Mouse (Mus musculus) testis, adult 2 months (tissue): ENCODE measurements around the gene H3f3a. TPM values are rescaled to one million over a fixed set of nuclear protein-coding genes. Genes with fewer than 3 reads are reported as not detected.

Experiments used
- H3K27ac ChIP-seq: fragments of 200-500 bp; 2 replicates; pipeline ENCODE4 v1.5.1; 2012; ENCODE audit warnings: low read depth, low read length; ENCODE audit not compliant: control insufficient read depth, insufficient read depth
- H3K27me3 ChIP-seq: fragments of 200-500 bp; 2 replicates; pipeline ENCODE4 v1.6.1; 2012; ENCODE audit warnings: mild to moderate bottlenecking, low read length, moderate library complexity; ENCODE audit not compliant: control insufficient read depth, insufficient read depth
- H3K36me3 ChIP-seq: fragments of 200-500 bp; 2 replicates; pipeline ENCODE4 v1.6.1; 2012; ENCODE audit warnings: mild to moderate bottlenecking, low read length; ENCODE audit not compliant: control insufficient read depth, insufficient read depth
- H3K4me1 ChIP-seq: fragments of 200-500 bp; 2 replicates; pipeline ENCODE4 v1.6.1; 2012; ENCODE audit warnings: low read length; ENCODE audit not compliant: control insufficient read depth, insufficient read depth
- H3K4me3 ChIP-seq: fragments of 200-500 bp; 2 replicates; pipeline ENCODE4 v1.5.1; 2012; ENCODE audit warnings: low read depth, mild to moderate bottlenecking, low read length, moderate library complexity, mixed read lengths; ENCODE audit not compliant: control insufficient read depth
- CTCF ChIP-seq: fragments of 200-500 bp; IDR thresholded peaks from 2 replicates; pipeline ENCODE4 v1.5.1; 2012; ENCODE audit warnings: low read depth, mild to moderate bottlenecking, inconsistent platforms, low read length, moderate library complexity; ENCODE audit not compliant: control insufficient read depth, insufficient read depth, insufficient replicate concordance
- POLR2A ChIP-seq: fragments of 200-500 bp; IDR thresholded peaks from 2 replicates; pipeline ENCODE4 v1.6.1; 2012; ENCODE audit warnings: low read depth, mild to moderate bottlenecking, inconsistent platforms, low read length, moderate library complexity; ENCODE audit not compliant: control insufficient read depth
- polyA plus RNA-seq: library from polyadenylated mRNA; depleted of rRNA; stranded (reverse); fragments of >200 nt; gene quantifications from 2 replicates; pipeline ENCODE4 v1.2.3, GENCODE M21; 2012

The H3f3a gene
- polyA plus RNA-seq, 1 experiment = 538 TPM

DNA sequence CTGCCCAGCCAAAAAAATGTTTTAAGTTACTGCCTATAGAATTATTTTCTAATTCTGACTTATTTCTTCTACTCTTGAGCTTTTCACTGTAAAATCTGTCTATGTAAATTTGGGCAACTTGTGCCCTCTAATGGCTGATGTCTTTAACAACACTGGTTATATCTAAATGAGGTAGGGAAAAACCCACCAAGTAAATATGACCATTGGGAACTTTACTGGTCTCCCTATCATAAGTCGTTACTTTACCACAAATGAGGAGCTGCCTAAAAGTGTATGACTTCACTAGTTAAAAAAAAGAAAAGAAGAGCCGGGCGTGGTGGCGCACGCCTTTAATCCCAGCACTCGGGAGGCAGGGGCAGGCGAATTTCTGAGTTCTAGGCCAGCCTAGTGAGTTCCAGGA is 2.8 kb downstream of the H3f3a start:
- Histone ChIP-seq H3K27me3 (no peaks in the 10 kb centered on the region), H3K27ac (no peak overlapping the region), H3K4me1 (peaks cover 3% of the 10 kb centered on the region; the same call in 1 of the 2 replicates), H3K4me3 (peak overlapping the region; percentile 45), H3K36me3 (peaks cover 4% of the 10 kb centered on the region)
- TF ChIP-seq POLR2A (no peak), CTCF (no peak)

GRCm38 (mm10) chr1:180808831-180809230 is 4.9 kb downstream of the H3f3a start:
- Histone ChIP-seq H3K27me3 (no peaks in the 10 kb centered on the region), H3K36me3 (peaks cover 6% of the 10 kb centered on the region), H3K4me1 (no peaks in the 10 kb centered on the region), H3K27ac (no peak overlapping the region), H3K4me3 (no peak overlapping the region)
- no peak for TF ChIP-seq POLR2A

DNA sequence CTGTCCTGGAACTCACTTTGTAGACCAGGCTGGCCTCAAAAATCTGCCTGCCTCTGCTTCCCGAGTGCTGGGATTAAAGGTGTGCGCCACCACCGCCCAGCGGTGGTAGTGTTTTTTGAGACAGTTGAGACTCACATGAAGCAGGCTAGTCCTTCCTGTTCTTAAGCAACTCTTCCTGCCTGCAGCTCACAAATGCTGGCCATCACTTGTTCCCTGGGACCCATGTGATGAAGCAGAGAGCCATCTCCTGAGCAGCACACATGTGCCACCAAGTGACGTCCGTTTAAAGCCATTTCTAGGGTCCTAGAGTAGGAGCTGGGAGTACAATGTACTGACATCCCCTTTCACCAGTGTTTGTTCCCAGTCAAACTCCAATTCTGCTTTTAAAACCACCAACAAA is 9.9 kb downstream of the H3f3a start:
- H3K27ac ChIP-seq = no peak overlapping the region
- H3K4me1 ChIP-seq = no peaks in the 10 kb centered on the region
- H3K4me3 ChIP-seq = no peak overlapping the region
- TF ChIP-seq CTCF = no peak
- no peak for TF ChIP-seq POLR2A
- peaks cover 4% of the 10 kb centered on the region for H3K36me3 ChIP-seq
- H3K27me3 ChIP-seq = no peaks in the 10 kb centered on the region

DNA sequence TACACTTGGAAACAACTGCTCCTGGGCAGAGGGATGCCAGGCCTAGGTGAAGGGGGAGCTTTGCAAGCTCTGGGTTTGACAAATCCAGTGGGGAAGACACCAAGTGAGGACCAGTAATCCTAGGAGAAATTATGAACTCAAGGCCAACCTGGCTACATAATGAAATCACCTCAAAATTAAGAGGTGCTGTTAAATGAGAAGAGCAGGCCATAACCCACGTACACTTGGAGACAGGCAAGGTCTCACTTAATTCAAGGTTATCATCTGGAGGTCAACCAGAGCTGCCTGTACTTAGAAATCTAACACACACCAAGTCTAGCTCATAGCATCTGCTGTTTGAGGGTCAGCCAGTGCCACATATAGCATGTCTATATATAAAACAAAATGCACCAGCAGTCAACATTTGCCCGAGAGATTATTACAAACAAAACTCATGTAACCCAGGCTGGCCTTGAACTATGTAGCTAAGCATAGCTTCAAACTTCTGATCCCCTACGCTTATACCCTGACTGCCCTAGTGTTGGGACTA is 12.2 kb downstream of the H3f3a start:
- no peaks in the 10 kb centered on the region for H3K27me3 ChIP-seq
- H3K4me3 ChIP-seq = no peak overlapping the region
- TF ChIP-seq CTCF (no peak), POLR2A (no peak)
- H3K4me1 ChIP-seq = no peaks in the 10 kb centered on the region
- H3K27ac ChIP-seq = no peak overlapping the region
- H3K36me3 ChIP-seq = peaks cover 2% of the 10 kb centered on the region

- H3K36me3 ChIP-seq = peaks cover 2% of the 10 kb centered on the region
Measured at GRCm38 (mm10) chr1:180800814-180801213, 12.9 kb downstream of the H3f3a start.

GRCm38 (mm10) chr1:180800022-180800421 is 13.7 kb downstream of the H3f3a start:
- H3K4me3 ChIP-seq = no peak overlapping the region
- no peaks in the 10 kb centered on the region for H3K36me3 ChIP-seq
- no peaks in the 10 kb centered on the region for H3K4me1 ChIP-seq
- H3K27ac ChIP-seq = no peak overlapping the region
- TF ChIP-seq CTCF (no peak), POLR2A (no peak)
- H3K27me3 ChIP-seq = no peaks in the 10 kb centered on the region

More at GRCm38 (mm10) chr1:180800814-180801213, 12.9 kb downstream of the H3f3a start:
- Histone ChIP-seq H3K27ac (no peak overlapping the region), H3K4me3 (no peak overlapping the region), H3K27me3 (no peaks in the 10 kb centered on the region), H3K4me1 (no peaks in the 10 kb centered on the region)
- TF ChIP-seq CTCF (no peak), POLR2A (no peak)

GRCm38 (mm10) chr1:180799253-180799652 is 14.5 kb downstream of the H3f3a start:
- Histone ChIP-seq H3K27me3 (no peaks in the 10 kb centered on the region), H3K4me1 (peaks cover 1% of the 10 kb centered on the region), H3K4me3 (no peak overlapping the region), H3K36me3 (no peaks in the 10 kb centered on the region), H3K27ac (no peak overlapping the region)
- TF ChIP-seq POLR2A (no peak), CTCF (no peak)

- H3K36me3 ChIP-seq = no peaks in the 10 kb centered on the region
- H3K27ac ChIP-seq = no peak overlapping the region
- no peak overlapping the region for H3K4me3 ChIP-seq
- TF ChIP-seq POLR2A (no peak), CTCF (no peak)
- H3K4me1 ChIP-seq = peaks cover 7% of the 10 kb centered on the region
- H3K27me3 ChIP-seq = no peaks in the 10 kb centered on the region
Measured at GRCm38 (mm10) chr1:180798660-180799059, 15.1 kb downstream of the H3f3a start.
